Mouse (Mus musculus) adrenal gland, postnatal 4 days (tissue): ENCODE data around the gene Ces2a. TPM values are rescaled to one million over a fixed set of nuclear protein-coding genes. Genes with fewer than 3 reads are reported as not detected.

Experiments
- microRNA-seq: library from miRNA; unstranded; fragments of <30 nt; microRNA quantifications from one replicate; pipeline ENCODE4 v1.2.0, GENCODE M21; 2021
- total RNA-seq, 2 experiments: library from RNA; stranded (reverse); gene quantifications; 2 replicates each; pipeline ENCODE4 v1.2.3; 2021

Ces2a gene
- total RNA-seq, 2 experiments from 2014 or later: 0.25 to 15.5 TPM

Small RNAs within 50 kb of the gene (microRNA-seq; reads per million reads assigned to microRNA genes)
- gene Gm44328: not detected

Other genes with a start within 250 kb of the Ces2a start
- gene Terb1, start 224.1 kb upstream of the Ces2a start, total RNA-seq: under 1 TPM; 0.11 to 0.39 TPM
- 10 to 100 TPM; 39.6 to 48.0 TPM for gene Nae1, start 199.4 kb upstream of the Ces2a start, total RNA-seq
- gene Car7, start 199.3 kb upstream of the Ces2a start, total RNA-seq: 1 to 10 TPM; 1.7 to 2.0 TPM
- 10 to 100 TPM; 17.0 to 17.6 TPM for gene Pdp2, start 142.6 kb upstream of the Ces2a start, total RNA-seq
- 10 to 100 TPM in 1 of 2 experiments, 1 to 10 TPM in 1; 2.1 to 83.8 TPM for gene Cdh16, start 109.6 kb upstream of the Ces2a start, total RNA-seq
- gene Rrad, start 102.7 kb upstream of the Ces2a start, total RNA-seq: 1 to 10 TPM; 6.0 to 6.7 TPM
- 10 to 100 TPM; 32.4 to 36.2 TPM for gene Ciao2b, start 92.0 kb upstream of the Ces2a start, total RNA-seq
- gene Ces2b, start 97.6 kb downstream of the Ces2a start, total RNA-seq: 1 to 10 TPM; 2.8 to 8.4 TPM
- under 1 TPM in 1 of 2 experiments, not detected in 1; 0.34 TPM for gene Ces2c, start 113.1 kb downstream of the Ces2a start, total RNA-seq
- 1 to 10 TPM; 2.0 to 5.9 TPM for gene Ces2e, start 192.3 kb downstream of the Ces2a start, total RNA-seq
- under 1 TPM in 1 of 2 experiments, not detected in 1; 0.14 TPM for gene Ces2f, start 213.4 kb downstream of the Ces2a start, total RNA-seq
- 1 to 10 TPM; 5.6 to 7.6 TPM for gene Ces2g, start 227.7 kb downstream of the Ces2a start, total RNA-seq